Mouse (Mus musculus): ENCODE data around the gene Prkar2b. TPM values are rescaled to one million over a fixed set of nuclear protein-coding genes. Genes with fewer than 3 reads are reported as not detected.

Gene Prkar2b
- polyA plus RNA-seq, 1 experiment = 945 TPM

- H3K27ac ChIP-seq (replicated peaks; ENCODE audit: low read depth, low read length) = no peak overlapping the region
- H3K4me1 ChIP-seq (ENCODE audit: control insufficient read depth, insufficient read depth, insufficient read length, low read length) = no peaks in the 10 kb centered on the region
- no peak overlapping the region for H3K4me3 ChIP-seq (ENCODE audit: insufficient read depth, low read depth, low read length)
Observed at GRCm38 (mm10) chr12:31917245-31917644, 143.9 kb downstream of the Prkar2b start.

- Histone ChIP-seq H3K4me3 (ENCODE audit: insufficient read depth, low read depth, low read length) (no peak overlapping the region), H3K4me1 (ENCODE audit: control insufficient read depth, insufficient read depth, insufficient read length, low read length) (no peaks in the 10 kb centered on the region), H3K27ac (replicated peaks; ENCODE audit: low read depth, low read length) (no peak overlapping the region)
Observed at GRCm38 (mm10) chr12:31916691-31917090, 144.4 kb downstream of the Prkar2b start.

GRCm38 (mm10) chr12:31913614-31914013 lies 147.5 kb downstream of the Prkar2b start:
- Histone ChIP-seq H3K4me1 (ENCODE audit: control insufficient read depth, insufficient read depth, insufficient read length, low read length) (no peaks in the 10 kb centered on the region), H3K27ac (replicated peaks; ENCODE audit: low read depth, low read length) (no peak overlapping the region), H3K4me3 (ENCODE audit: insufficient read depth, low read depth, low read length) (no peak overlapping the region)

GRCm38 (mm10) chr12:31912966-31913551 lies 148.0 kb downstream of the Prkar2b start:
- H3K4me1 ChIP-seq (ENCODE audit: control insufficient read depth, insufficient read depth, insufficient read length, low read length) = no peaks in the 10 kb centered on the region
- no peak overlapping the region for H3K27ac ChIP-seq (replicated peaks; ENCODE audit: low read depth, low read length)
- H3K4me3 ChIP-seq (ENCODE audit: insufficient read depth, low read depth, low read length) = no peak overlapping the region

Other genes with a start within 250 kb of the Prkar2b start
- gene Hbp1, start 110.8 kb downstream of the Prkar2b start, polyA plus RNA-seq (2012; ENCODE audit: insufficient read depth, insufficient read length, missing spikeins) = 57.8 and 69.0 TPM in 2 replicates
- gene Pik3cg, start 147.4 kb upstream of the Prkar2b start, polyA plus RNA-seq (2012; ENCODE audit: insufficient read depth, insufficient read length, missing spikeins) = 1.2 and 1.9 TPM in 2 replicates

All from brown adipose tissue, adult 24 weeks (tissue).